Mouse (Mus musculus) heart, adult 2 months (tissue): ENCODE measurements around the gene Rasgef1b.

Source experiments
- CTCF ChIP-seq: fragments of 200-600 bp; IDR thresholded peaks from 2 replicates; pipeline ENCODE4 v1.8.1; 2022; ENCODE audit warnings: antibody characterized with exemption, mild to moderate bottlenecking, moderate library complexity
- POLR2A ChIP-seq: fragments of 200-500 bp; IDR thresholded peaks from 2 replicates; pipeline ENCODE4 v1.6.1; 2011; ENCODE audit warnings: mild to moderate bottlenecking, low read depth, low read length, control low read depth; ENCODE audit not compliant: insufficient read depth

- TF ChIP-seq POLR2A (no peak), CTCF (no peak)
These were observed 10.9 kb downstream of the Rasgef1b start for GRCm38 (mm10) chr5:99717917-99718316.
